Mouse (Mus musculus) liver, adult (tissue): ENCODE measurements around the gene Smyd3.

Experiments used
- GATA4 ChIP-seq: IDR thresholded peaks from 2 replicates; pipeline ENCODE4 v1.6.1; 2014; ENCODE audit warnings: mild to moderate bottlenecking, low read length; ENCODE audit not compliant: insufficient replicate concordance

The Smyd3 gene

DNA sequence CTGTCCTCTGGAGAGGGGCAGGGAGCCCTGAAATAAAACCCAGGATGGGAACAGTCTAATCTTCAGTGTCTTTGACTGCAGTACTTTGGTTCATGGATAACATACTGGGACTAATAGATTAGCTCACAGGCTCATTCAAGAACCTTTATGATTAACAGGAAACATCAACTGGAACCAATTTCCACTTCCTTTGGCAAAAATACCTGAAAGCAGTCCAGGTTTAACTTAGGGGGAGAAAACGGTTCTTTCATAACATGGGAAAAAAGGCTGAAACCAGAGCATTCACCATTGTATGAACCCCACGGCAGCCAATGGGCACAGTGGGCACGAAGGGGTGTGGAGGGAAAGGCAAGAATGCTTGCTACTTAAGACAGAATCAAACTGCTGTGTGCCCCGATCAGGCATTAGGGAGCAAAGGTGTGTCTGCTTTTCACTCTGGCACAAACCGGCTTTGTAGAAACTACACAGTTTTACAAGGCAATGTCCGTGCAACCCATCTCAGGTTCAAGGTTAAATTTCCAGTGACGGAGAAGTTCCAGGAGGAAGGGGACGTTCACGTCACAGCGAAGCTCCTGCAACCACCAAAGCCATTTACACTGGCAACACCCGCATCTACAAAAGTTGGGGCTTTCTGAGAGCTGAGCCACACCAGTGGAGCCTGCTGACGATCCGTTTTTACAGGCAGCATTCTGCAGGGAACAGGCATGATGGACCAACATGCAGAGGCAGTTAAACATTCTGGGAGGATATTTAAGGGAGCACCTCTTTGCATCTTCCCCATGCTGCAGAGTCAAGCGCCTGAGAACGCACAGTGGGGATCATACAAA is 458.3 kb downstream of the Smyd3 start:
- no peak for TF ChIP-seq GATA4

DNA sequence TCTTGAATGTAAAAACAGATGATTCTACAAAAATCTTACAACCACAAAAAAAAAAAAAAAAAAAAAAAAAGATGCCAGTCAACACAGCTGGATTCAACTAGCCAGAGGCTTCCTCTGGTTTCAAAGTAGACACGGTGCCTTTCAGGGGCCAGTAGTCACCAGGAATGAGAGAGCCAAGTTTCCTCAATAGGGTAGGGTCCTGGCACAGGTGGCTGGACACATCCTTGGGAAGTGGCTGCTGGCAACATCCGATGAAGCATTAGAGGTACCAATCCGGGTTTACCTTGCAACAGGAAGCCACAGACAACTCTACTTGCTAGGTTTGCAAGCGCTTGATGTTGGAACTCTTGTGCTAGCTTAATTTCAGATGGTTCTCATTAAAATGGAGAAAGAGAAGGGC is 459.2 kb downstream of the Smyd3 start:
- TF ChIP-seq GATA4: no peak

DNA sequence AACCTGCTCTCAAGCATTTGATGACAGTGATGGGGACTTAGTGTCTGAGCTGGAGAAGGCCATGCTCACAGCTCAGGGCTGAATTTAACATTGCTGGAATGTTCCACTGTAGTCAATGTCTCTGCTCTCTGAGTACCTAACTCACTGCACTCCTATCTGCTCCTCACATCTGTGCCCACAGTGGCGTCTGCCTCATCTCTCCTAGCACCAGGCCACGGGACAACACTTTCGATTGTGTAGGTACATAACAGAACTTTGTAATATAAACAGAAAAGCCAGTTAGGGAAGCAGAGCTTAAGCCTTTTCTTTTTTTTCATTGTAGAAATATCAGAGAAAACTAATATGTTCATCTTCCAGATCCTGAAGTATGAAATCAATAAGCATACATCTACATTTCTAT is 462.1 kb downstream of the Smyd3 start:
- no peak for TF ChIP-seq GATA4

DNA sequence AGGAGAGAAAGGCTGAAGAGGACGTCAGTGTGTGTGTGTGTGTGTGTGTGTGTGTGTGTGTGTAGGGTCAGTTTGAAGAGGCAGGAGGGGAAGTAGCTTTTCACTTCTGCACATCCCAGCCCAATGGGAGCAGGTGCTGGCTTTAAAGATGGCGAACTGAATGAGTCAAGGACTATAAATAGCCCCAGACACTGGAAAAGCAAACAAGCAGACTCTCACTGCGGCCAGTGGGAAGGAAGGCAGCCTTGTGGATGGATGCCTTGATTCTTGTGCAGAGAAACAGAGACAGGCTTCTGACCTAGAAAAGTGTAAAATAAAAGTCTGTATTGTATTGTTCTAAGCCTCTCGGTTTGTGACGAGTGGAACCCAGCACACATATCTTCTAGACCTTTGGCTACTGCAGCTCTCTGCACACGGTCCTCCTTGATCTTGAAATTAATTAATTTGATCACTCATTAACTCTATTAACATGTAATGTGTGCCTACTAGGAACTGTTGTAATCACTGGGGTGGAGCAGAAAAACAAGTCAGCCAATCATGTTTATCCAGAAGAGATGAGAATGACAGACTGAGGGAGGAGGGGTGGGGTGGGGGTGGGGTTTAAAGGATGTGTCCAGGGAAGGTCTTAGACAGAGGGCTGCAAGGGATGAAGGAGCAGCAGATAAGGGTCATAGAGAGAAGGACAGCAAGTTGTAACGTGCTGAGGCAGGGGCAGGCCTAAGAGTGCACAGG is 463.3 kb downstream of the Smyd3 start:
- TF ChIP-seq GATA4: no peak

DNA sequence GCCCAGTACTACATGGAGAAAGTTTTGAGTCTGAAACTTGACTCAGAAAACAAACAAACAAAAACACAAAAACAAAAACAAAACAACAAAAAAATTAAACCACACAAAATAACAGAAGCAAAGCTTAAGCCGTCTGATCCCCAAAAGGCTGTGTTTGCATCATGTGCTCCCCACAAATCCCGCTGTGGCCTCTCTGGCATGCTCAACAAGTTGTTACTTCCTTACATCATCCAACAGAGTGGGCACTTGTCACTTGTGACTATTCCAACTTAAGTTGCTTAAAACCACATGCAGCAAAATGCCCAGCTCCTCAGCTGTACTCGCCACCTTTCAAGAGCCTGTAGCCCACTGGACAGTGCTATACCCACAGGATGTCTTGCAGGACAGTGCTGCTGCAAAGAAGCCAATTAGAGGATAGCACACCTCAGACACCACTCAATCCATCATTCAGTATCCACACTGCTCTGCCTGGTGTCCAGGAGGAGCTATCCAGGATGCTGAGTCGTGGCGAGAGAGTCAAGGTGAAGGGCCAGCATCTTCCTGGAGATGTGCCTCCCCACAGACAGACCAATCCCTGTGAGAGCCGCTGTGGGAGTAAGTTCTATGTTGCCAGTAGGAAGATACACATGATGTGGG is 465.2 kb downstream of the Smyd3 start:
- TF ChIP-seq GATA4: no peak

DNA sequence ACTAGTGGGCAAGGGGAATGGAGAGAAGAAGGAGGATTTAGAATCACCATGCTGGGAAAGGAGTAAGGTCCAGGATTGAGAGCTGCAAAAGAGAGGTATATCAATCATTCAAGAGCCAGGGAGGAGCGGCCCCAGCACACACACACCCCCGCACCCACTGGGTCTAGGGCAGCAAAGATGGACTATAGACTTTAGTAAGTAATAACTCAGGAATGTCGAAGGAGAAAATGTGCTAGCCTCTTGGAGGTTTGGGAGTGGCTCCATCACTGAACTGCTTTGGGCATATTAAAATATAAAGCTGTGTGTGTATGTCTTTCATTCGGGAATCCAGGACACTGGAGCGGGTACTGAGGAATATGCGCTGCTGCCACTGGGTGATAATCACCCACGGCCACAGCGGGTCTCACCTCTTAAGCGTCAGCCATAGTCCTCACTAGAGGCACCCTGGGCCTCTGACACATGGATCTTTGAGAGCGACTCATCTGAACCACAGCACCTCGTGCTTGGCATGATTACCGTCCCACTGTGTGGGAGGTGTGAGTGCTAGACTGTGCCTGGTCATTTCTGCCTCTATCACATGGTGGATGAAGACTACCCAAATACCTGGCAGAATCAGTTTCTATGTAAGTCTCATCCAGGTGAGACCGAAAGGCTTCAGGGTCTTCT is 469.8 kb downstream of the Smyd3 start:
- TF ChIP-seq GATA4: no peak

DNA sequence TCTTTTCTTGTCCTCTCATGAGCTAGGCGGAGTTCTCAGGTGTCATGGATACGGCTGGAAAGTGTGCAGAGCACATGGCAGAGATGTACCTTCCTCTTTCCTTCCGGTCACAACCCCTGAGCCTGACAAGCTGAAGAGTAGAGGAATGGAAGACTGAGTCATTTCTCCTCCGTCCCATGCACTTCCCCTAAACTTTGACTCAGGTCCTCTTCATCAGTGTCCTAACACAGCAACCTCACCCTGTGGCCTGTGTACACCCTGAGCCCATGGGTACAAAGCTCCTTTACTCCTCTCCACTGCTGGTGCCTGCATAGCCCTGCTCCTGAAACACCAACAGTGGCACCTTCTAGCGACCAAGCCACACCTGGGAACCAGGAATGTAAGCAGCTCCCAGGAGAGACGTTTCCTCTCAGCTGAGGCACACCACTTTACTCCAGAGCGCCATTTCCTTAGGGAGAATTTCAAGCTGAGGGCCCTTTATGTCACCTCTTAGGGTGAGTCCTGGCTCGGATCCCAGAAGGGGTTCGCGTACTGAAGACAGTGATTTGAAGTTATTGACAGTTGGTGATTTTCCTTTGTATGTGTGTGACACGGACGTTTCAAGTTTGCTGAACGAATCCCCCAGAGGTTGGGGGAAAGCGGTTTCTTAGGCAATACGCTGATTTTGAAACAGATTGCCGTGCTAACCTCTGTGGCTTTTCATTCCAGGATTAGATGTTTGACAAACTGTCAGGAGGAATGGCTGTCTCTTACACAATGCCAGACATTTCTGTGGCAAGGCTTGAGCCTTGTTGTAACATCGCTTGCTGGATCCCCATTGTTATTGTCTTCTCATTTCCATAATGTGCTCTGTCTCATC is 471.8 kb downstream of the Smyd3 start:
- TF ChIP-seq GATA4: no peak

DNA sequence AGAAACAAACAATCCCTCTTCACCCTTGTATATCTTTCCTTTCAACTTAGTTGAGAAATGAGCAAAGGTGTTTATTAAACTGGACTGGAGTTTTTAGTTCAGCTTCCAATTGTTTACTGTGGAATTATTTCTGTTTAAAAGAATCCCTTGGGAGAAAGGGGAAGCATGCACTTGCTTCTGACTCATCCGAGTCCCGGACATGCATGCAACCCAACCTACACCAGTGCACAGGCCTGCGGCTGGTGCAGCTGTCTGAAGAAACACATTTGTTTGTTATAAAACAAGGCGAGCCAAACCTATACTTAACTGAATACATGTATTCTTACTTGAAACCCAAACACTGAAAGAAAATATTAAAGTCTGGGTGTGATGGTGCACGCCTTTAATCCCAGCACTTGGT is 473.7 kb downstream of the Smyd3 start:
- no peak for TF ChIP-seq GATA4

DNA sequence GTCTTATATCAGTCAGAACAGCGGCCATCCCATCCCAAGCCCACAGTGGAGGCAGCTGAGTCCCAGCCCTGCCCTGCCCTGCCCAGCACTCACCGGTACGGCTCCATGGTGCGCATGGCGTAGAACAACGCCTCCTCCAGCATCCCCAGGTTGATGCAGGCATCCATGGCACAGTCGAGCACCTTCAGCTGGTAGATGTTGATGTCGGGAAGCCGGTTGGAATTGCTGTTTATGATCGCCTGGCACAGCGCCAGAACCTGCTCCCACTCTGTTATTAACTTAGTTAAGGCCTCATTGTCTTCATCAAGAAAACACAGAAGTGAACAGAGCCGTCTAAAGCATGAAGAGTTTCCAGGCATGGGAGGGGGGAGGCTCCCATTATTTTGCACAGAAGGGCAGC is 474.2 kb downstream of the Smyd3 start:
- no peak for TF ChIP-seq GATA4

DNA sequence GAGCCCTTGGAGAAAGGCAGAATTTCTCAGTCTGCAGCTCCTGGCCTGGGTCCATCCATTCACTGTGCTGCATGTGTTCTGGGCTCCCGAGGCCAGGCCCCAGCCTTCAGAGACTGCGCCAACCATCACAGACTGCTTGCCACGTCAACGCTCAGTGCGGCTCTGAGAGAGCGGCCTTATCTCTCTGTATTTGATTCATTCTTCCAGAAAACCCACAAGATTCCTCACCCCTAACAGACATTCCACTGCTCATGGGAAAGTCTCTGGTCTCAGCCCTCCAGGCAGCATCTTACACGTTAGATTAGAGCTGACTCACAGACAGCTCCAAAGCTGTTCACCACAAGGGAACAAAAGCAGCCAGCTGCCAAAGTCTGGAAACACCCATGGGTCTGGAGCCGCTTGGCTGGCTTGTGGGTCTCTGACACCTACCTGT is 475.9 kb downstream of the Smyd3 start:
- TF ChIP-seq GATA4: no peak

DNA sequence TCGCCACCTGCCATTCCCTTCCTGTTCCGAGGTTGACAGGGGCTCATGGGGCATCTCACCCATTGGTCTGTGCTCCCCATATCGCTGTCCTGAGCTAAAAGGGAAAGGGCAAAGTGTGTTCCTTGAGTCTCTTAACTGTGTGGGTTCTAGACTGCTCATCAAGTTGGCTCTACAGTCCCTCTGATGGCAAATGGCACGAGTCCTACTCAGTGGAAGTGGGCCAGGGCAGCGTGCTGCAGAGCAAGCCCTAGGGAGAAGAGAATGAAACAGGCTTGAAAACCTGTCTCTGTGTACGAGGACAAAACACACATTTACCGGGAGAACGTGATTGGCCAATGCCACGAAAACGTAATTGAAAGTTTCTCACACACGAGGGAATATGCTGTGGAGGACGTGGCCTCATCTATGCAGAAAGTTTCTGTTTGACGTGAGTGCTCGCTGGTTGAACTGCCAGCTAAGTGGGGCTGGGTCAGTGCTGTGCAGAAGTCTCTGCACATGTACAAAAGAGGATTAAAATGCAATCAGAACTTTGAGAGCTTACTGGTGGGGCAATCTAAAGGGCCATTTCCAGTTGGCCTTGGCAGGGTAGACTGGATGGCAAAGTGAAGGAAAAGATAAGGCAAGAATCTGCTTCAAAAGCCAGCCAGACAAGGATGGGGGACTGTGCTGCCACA is 476.5 kb downstream of the Smyd3 start:
- TF ChIP-seq GATA4: no peak

DNA sequence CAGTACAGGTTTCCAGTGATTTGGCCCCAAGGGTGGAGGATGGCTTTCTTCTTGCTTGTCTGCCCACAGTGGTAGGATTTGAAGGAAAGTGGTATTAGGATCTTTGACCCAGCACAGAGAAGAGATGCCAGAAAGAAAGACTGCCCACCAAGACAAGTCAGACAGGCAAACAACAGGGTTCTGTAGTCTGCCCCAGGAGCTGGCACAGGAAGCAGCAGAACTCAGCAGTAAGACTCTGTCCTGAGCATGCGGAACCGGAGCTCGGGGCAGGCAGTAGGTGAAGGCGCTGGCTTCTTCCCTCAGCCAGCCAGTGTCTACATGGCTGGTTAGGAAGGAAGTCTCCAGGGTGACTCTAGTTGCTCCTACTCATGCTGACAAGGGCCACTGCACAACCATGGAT is 479.0 kb downstream of the Smyd3 start:
- no peak for TF ChIP-seq GATA4

DNA sequence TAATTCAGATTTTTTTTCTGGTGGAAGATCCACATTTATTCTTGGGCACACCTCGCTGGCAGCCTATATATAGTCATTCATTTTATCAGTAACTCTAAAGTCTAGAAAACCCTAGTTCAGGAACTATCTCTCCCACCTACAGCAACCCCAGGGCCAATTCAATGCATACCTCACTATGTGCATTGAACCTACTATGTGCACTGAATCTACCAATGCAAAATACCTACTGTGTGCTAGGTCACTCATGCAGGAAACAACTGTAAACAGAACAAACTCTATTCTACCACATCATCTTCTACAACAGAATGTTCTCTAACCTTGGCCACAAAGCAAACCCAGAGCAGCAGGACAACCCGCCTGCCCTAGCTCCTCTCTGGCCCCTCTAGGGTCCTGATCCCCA is 484.9 kb downstream of the Smyd3 start:
- TF ChIP-seq GATA4: no peak

DNA sequence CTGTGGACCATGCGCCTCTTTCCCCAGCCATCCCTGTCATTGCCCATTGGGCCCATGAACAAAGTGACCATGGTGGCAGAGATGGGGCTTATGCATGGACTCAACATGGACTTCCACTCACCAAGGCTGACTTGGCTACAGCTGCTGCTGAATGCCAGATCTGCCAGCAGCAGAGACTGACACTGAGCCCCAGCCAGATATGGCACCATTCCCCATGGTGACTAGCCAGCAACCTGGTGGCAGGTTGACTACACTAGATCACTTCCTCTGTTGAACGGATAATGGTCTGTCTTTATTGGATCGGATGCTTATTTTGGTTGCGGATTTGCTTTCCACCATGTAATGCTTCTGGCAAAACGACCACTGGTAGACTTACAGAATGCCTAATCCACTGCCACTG is 486.3 kb downstream of the Smyd3 start:
- TF ChIP-seq GATA4: no peak

DNA sequence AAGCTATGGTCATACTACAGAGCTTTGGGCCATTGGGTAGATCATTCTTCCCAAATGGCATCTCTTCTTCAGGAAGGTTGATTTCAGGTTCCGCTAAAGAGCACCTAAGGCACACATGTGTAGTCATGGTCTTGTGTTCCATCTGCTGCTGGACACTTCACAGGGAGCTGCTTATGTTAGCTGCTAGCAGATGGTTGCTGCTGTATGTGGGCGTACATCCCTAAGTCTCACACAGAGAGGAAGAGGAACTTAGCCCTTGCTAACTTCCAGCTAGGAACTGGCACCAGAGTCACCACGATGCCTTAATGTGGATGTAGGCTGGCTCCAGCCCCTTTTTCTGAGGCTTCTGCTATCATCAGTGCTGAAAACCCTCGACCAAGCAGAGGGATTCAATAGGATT is 491.2 kb downstream of the Smyd3 start:
- no peak for TF ChIP-seq GATA4

DNA sequence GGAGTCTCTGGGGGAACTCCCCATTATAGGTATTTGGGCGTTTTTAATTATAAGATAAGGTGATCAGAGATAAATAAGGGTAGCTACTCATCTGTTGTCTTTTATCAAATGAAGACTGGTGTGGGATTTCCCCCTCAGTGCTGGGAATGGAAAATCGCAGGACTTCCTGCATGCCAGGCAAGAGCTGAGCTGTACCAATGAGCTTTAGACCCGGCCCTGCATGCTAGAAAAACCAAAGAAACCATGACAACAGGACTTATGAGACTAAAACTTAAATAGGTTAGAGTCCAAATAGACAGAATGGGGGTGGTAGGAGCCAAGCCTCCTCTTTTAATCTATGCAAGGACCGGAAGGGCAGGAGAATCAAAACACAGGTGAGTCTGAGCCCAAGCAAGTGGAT is 492.7 kb downstream of the Smyd3 start:
- no peak for TF ChIP-seq GATA4
